Mouse (Mus musculus) spleen, adult 2 months (tissue): ENCODE results near the gene Dmd. TPM values are rescaled to one million over a fixed set of nuclear protein-coding genes. Genes with fewer than 3 reads are reported as not detected.

Experiments
- DNase-seq, 2 experiments: peaks; one replicate each; pipeline versions ENCODE4 v3.0.0 to v3.0.0-alpha.2; 2012 to 2021; ENCODE audit warnings: low spot score in 2 of 2, low read depth in 1 of 2
- H3K27ac ChIP-seq: fragments of 200-500 bp; 2 replicates; pipeline ENCODE4 v1.5.1; 2012; ENCODE audit warnings: low read length, inconsistent platforms; ENCODE audit not compliant: insufficient read depth
- H3K27me3 ChIP-seq: fragments of 200-500 bp; 2 replicates; pipeline ENCODE4 v1.6.1; 2012; ENCODE audit warnings: mild to moderate bottlenecking, moderate library complexity, low read length, inconsistent platforms; ENCODE audit not compliant: control insufficient read depth, insufficient read depth
- H3K36me3 ChIP-seq: fragments of 200-500 bp; 2 replicates; pipeline ENCODE4 v1.6.1; 2012; ENCODE audit warnings: mild to moderate bottlenecking, low read length, inconsistent platforms; ENCODE audit not compliant: control insufficient read depth, insufficient read depth
- H3K4me1 ChIP-seq: fragments of 200-500 bp; 2 replicates; pipeline ENCODE4 v1.6.1; 2011; ENCODE audit warnings: inconsistent platforms; ENCODE audit not compliant: control insufficient read depth, insufficient read depth, insufficient read length
- H3K4me3 ChIP-seq: fragments of 200-500 bp; 2 replicates; pipeline ENCODE4 v1.5.1; 2011; ENCODE audit warnings: mild to moderate bottlenecking, inconsistent platforms; ENCODE audit not compliant: insufficient read depth, insufficient read length; ENCODE audit errors: extremely low read depth
- CTCF ChIP-seq: fragments of 200-500 bp; IDR thresholded peaks from 2 replicates; pipeline ENCODE4 v1.5.1; 2011; ENCODE audit warnings: mild to moderate bottlenecking, inconsistent platforms; ENCODE audit not compliant: insufficient read depth, insufficient read length, insufficient replicate concordance; ENCODE audit errors: extremely low read depth
- POLR2A ChIP-seq: fragments of 200-500 bp; IDR thresholded peaks from 2 replicates; pipeline ENCODE4 v1.6.1; 2011; ENCODE audit warnings: low read depth, low read length, inconsistent platforms
- WGBS: fragments of 180-500 bp; shearing (Covaris S2); methylation state at CpG from one replicate; pipeline ENCODE4 v1.1.7; 2018; 5-methylcytosine and 5-hydroxymethylcytosine counted together
- polyA plus RNA-seq: library from polyadenylated mRNA; depleted of rRNA; stranded (reverse); fragments of >200 nt; gene quantifications from 2 replicates; pipeline ENCODE4 v1.2.3, GENCODE M21; 2012; rRNA removed

The Dmd gene
- 2.3 TPM in 2 replicates for polyA plus RNA-seq

DNA sequence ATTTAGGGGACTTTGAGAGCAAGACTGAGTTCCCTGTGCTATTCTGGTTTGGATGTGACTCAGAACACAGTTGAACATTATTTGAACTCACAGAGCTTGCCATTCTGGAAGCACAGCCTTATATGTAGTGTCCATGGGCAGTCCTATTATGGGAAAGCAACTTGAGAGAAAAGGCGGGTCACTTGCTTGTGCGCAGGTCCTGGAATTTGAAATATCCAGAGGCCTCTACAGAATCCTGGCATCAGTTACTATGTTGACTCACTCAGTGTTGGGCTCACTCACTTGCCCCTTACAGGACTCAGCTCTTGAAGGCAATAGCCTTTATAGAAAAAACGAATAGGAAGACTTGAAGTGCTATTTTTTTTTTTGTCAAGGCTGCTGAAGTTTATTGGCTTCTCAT, at the start of gene Dmd:
TSS of gene Dmd (plus strand) at position 241 of the 400 bp plus-strand sequence.
- WGBS = 67% methylated on average over 3 of the region's 3 CpGs
- H3K4me3 ChIP-seq = no peak within 1 kb of the TSS
- no peaks in the 10 kb centered on the region for H3K27me3 ChIP-seq
- no peak for TF ChIP-seq CTCF
- no peak for TF ChIP-seq POLR2A
- no peaks in the 10 kb centered on the region for H3K36me3 ChIP-seq
- H3K4me1 ChIP-seq = no peaks in the 10 kb centered on the region
- H3K27ac ChIP-seq = no peak within 1 kb of the TSS
- no peak for DNase-seq

- Histone ChIP-seq H3K36me3 (no peaks in the 10 kb centered on the region), H3K4me3 (no peak overlapping the region), H3K27ac (no peak overlapping the region), H3K27me3 (no peaks in the 10 kb centered on the region), H3K4me1 (no peaks in the 10 kb centered on the region)
- DNase-seq = no peak
- TF ChIP-seq POLR2A (no peak), CTCF (no peak)
These were observed 47.2 kb upstream of the Dmd start for GRCm38 (mm10) chrX:82901515-82901914.

DNA sequence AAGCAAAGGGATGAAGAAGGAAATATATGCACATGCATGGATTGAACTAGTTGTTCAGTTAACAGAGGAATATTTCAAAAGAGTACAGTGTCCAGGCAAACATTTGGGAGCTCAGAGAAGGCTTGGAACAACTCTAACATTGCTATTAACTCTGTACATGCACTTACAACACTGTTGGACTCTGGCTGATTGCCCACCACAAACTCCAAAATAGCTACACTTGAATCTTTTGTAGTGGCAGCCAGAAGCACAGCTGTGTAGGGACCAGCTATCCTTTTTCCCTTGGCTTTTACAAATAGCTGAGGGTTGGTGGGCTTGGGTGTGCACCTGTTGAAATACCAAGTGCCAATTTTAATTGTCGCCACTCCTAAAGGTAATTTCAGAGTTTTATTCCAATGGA, 39.0 kb downstream of the Dmd start:
- Histone ChIP-seq H3K27ac (no peak overlapping the region), H3K4me3 (no peak overlapping the region), H3K27me3 (no peaks in the 10 kb centered on the region), H3K4me1 (no peaks in the 10 kb centered on the region), H3K36me3 (no peaks in the 10 kb centered on the region)
- 85% methylated on average over 1 of the region's 1 CpGs for WGBS
- DNase-seq = no peak
- TF ChIP-seq POLR2A (no peak), CTCF (no peak)

DNA sequence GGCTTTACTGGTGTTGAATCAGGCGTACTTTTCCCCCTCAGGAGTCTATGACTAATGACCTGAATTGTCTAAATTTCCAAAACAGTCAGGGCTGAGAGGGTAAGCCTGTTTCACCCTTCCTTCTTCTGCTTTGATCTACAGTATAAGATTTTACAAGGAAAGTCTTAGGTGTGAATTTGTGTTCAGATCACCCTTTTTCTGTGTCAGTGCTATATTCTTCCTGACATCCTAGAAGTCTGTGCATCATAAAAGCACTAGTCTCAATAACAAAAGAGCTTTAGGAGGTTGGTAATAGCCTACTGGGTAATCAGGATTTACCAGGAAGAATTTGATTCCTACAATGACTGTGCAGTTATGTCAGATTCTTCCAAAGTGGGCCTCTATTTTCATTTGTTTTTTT, 101.5 kb downstream of the Dmd start:
- no peak overlapping the region for H3K27ac ChIP-seq
- DNase-seq = no peak
- no peaks in the 10 kb centered on the region for H3K4me1 ChIP-seq
- 81% methylated on average over 1 of the region's 1 CpGs for whole genome bisulfite sequencing
- H3K27me3 ChIP-seq = no peaks in the 10 kb centered on the region
- H3K36me3 ChIP-seq = no peaks in the 10 kb centered on the region
- TF ChIP-seq CTCF (no peak), POLR2A (no peak)
- no peak overlapping the region for H3K4me3 ChIP-seq

GRCm38 (mm10) chrX:83116171-83116876, 167.7 kb downstream of the Dmd start:
- no peak for DNase-seq
- Histone ChIP-seq H3K27ac (no peak overlapping the region), H3K4me3 (no peak overlapping the region), H3K36me3 (no peaks in the 10 kb centered on the region), H3K27me3 (no peaks in the 10 kb centered on the region), H3K4me1 (no peaks in the 10 kb centered on the region)
- WGBS = 67% methylated on average over 2 of the region's 2 CpGs
- no peak for TF ChIP-seq CTCF
- no peak for TF ChIP-seq POLR2A

DNA sequence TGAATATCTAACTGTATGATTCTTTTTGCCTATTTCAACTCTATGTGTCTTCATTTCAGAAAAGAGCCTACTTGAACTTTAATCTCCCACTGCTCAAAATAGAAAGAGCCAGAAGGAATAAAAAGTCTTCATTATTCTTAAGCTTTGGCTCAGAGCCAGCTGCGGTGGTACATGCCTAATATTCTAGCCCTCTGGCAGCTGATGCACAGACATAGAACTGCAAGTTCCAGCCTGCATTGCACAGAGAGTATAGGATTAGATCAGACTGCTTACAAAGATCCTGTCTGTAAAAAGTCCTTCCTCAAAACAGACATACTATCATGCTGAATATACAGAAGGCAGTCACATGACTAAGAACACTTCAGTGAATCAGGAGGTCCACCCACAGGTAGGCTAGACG, 168.5 kb downstream of the Dmd start:
- no peak for TF ChIP-seq CTCF
- no peak for TF ChIP-seq POLR2A
- 74% methylated on average over 2 of the region's 2 CpGs for WGBS

GRCm38 (mm10) chrX:83220563-83220962, 271.9 kb downstream of the Dmd start:
- no peaks in the 10 kb centered on the region for H3K27me3 ChIP-seq
- H3K27ac ChIP-seq = no peak overlapping the region
- TF ChIP-seq CTCF (no peak), POLR2A (no peak)
- DNase-seq = no peak
- no peaks in the 10 kb centered on the region for H3K36me3 ChIP-seq
- H3K4me3 ChIP-seq = no peak overlapping the region
- H3K4me1 ChIP-seq = no peaks in the 10 kb centered on the region
- 62% methylated on average over 2 of the region's 2 CpGs for WGBS

More for the DNA sequence above, 168.5 kb downstream of the Dmd start:
- no peaks in the 10 kb centered on the region for H3K36me3 ChIP-seq
- no peak overlapping the region for H3K27ac ChIP-seq
- H3K27me3 ChIP-seq = no peaks in the 10 kb centered on the region
- H3K4me3 ChIP-seq = no peak overlapping the region
- no peak for DNase-seq
- H3K4me1 ChIP-seq = no peaks in the 10 kb centered on the region
